Mouse (Mus musculus) lung, embryonic 16.5 days (tissue): Measurements from ENCODE around the gene Slc9b2. TPM values are rescaled to one million over a fixed set of nuclear protein-coding genes. Genes with fewer than 3 reads are reported as not detected.

Experiments
- ATAC-seq: fragments of 200-750 bp; cut with Nextera tagmentation; 2 replicates; pipeline ENCODE4 v1.8.0; 2017; ENCODE audit warnings: low read depth, mild to moderate bottlenecking, moderate library complexity
- H3K27ac ChIP-seq: fragments of 300-500 bp; sonication (generic); 2 replicates; pipeline ENCODE4 v1.5.1; 2014; ENCODE audit warnings: mild to moderate bottlenecking, control low read depth, low read length
- H3K27me3 ChIP-seq: fragments of 300-500 bp; sonication (generic); 2 replicates; pipeline ENCODE4 v1.6.1; 2014; ENCODE audit warnings: low read depth, low read length, mixed read lengths; ENCODE audit not compliant: control insufficient read depth, insufficient read depth
- H3K36me3 ChIP-seq: fragments of 300-500 bp; sonication (generic); 2 replicates; pipeline ENCODE4 v1.6.1; 2014; ENCODE audit warnings: low read length; ENCODE audit not compliant: control insufficient read depth, insufficient read depth
- H3K4me1 ChIP-seq: fragments of 300-500 bp; sonication (generic); replicated peaks from 2 replicates; pipeline ENCODE4 v1.6.1; 2014; ENCODE audit warnings: low read length, mixed read lengths; ENCODE audit not compliant: control insufficient read depth, insufficient read depth
- H3K4me2 ChIP-seq: fragments of 300-500 bp; sonication (generic); 2 replicates; pipeline ENCODE4 v1.6.1; 2014; ENCODE audit warnings: low read depth, low read length, control low read depth
- H3K4me3 ChIP-seq: fragments of 300-500 bp; sonication (generic); 2 replicates; pipeline ENCODE4 v1.5.1; 2014; ENCODE audit warnings: mild to moderate bottlenecking, low read length, control low read depth
- H3K9ac ChIP-seq: fragments of 300-500 bp; sonication (generic); 2 replicates; pipeline ENCODE4 v1.6.1; 2014; ENCODE audit warnings: low read length, control low read depth
- H3K9me3 ChIP-seq: fragments of 300-500 bp; sonication (generic); 2 replicates; pipeline ENCODE4 v1.6.1; 2016; ENCODE audit warnings: low read length; ENCODE audit not compliant: control insufficient read depth
- WGBS: fragments of 180-500 bp; shearing (Covaris S2); extraction: QIAGEN DNeasy Blood & Tissue Kit; methylation state at CpG from one replicate; pipeline ENCODE4 v1.1.7; 2014; 5-methylcytosine and 5-hydroxymethylcytosine counted together
- polyA plus RNA-seq: library from polyadenylated mRNA; unstranded; fragments of >200 nt; fragmentation: Nextera tagmentation; extraction: Ambion mirVana; gene quantifications from 2 replicates; pipeline ENCODE4 v1.2.1, GENCODE M21; 2015

Gene Slc9b2
- polyA plus RNA-seq, 1 experiment from 2014 or later, result 1.8 TPM

GRCm38 (mm10) chr3:135281701-135282100 is 25.8 kb upstream of the Slc9b2 start:
- H3K27me3 ChIP-seq, result no peaks in the 10 kb centered on the region
- no peak overlapping the region for H3K27ac ChIP-seq
- no peaks in the 10 kb centered on the region; the same call in 1 of the 2 replicates for H3K4me1 ChIP-seq
- no peak overlapping the region for H3K4me2 ChIP-seq
- WGBS, result 73% methylated on average over 8 of the region's 8 CpGs
- H3K4me3 ChIP-seq, result no peak overlapping the region
- no peaks in the 10 kb centered on the region for H3K36me3 ChIP-seq
- ATAC-seq, result no peak
- no peaks in the 10 kb centered on the region for H3K9me3 ChIP-seq
- H3K9ac ChIP-seq, result no peak overlapping the region

- Histone ChIP-seq H3K9ac (no peak overlapping the region), H3K4me3 (peak overlapping the region; percentile 22; the same call in 1 of the 2 replicates), H3K27me3 (no peaks in the 10 kb centered on the region), H3K36me3 (no peaks in the 10 kb centered on the region), H3K27ac (peak overlapping the region; percentile 76), H3K4me2 (peak overlapping the region; percentile 26; the same call in 1 of the 2 replicates), H3K9me3 (no peaks in the 10 kb centered on the region), H3K4me1 (no peaks in the 10 kb centered on the region; the same call in 1 of the 2 replicates)
- peak; percentile 55 for ATAC-seq
- 57% methylated on average over 11 of the region's 11 CpGs for WGBS
Observed at GRCm38 (mm10) chr3:135285256-135285655, 22.2 kb upstream of the Slc9b2 start.

DNA sequence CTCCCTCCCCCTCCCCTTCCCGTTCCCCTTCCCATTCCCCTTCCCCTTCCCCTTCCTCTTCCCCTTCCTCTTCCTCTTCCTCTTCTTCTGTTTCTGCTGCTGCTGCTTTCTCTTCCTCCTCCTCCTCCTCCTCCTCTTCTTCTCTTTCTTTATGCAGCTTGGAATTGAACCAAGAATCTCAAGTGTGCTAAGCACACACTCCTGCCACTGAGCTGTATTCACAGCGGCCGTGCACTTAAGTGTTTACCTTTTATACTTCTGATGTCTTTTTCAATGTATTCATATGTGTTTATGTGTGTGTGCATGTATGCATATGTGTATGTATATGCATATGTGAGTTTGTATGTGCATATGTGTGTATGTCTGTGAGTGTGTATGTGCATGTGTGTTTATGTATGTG is 21.7 kb upstream of the Slc9b2 start:
- 45% methylated on average over 3 of the region's 3 CpGs for WGBS
- Histone ChIP-seq H3K4me2 (peak overlapping the region; percentile 26; the same call in 1 of the 2 replicates), H3K9ac (no peak overlapping the region), H3K27ac (peak overlapping the region; percentile 76; the same call in 1 of the 2 replicates), H3K4me3 (peak overlapping the region; percentile 22; the same call in 1 of the 2 replicates), H3K27me3 (no peaks in the 10 kb centered on the region), H3K9me3 (no peaks in the 10 kb centered on the region), H3K36me3 (no peaks in the 10 kb centered on the region), H3K4me1 (no peaks in the 10 kb centered on the region; the same call in 1 of the 2 replicates)
- peak; percentile 56 for ATAC-seq

- H3K4me2 ChIP-seq, result no peak overlapping the region
- H3K27ac ChIP-seq, result 0 out of 2 replicates have a peak overlapping the region, but pooled peaks have one; percentile 22
- H3K4me1 ChIP-seq, result no peaks in the 10 kb centered on the region; the same call in 1 of the 2 replicates
- no peaks in the 10 kb centered on the region for H3K27me3 ChIP-seq
- 67% methylated on average over 8 of the region's 8 CpGs for WGBS
- no peaks in the 10 kb centered on the region for H3K9me3 ChIP-seq
- H3K4me3 ChIP-seq, result no peak overlapping the region
- no peaks in the 10 kb centered on the region for H3K36me3 ChIP-seq
- no peak overlapping the region for H3K9ac ChIP-seq
- ATAC-seq, result 0 out of 2 replicates have a peak, but pooled peaks have one; percentile 19
Observed at GRCm38 (mm10) chr3:135288138-135288750, 19.3 kb upstream of the Slc9b2 start.

- no peak overlapping the region for H3K9ac ChIP-seq
- no peak overlapping the region for H3K27ac ChIP-seq
- H3K36me3 ChIP-seq, result no peaks in the 10 kb centered on the region
- ATAC-seq, result no peak
- WGBS, result 80% methylated on average over 1 of the region's 1 CpGs
- no peaks in the 10 kb centered on the region for H3K27me3 ChIP-seq
- no peaks in the 10 kb centered on the region for H3K9me3 ChIP-seq
- H3K4me3 ChIP-seq, result no peak overlapping the region
- no peaks in the 10 kb centered on the region; the same call in 1 of the 2 replicates for H3K4me1 ChIP-seq
- no peak overlapping the region for H3K4me2 ChIP-seq
Observed at GRCm38 (mm10) chr3:135289148-135289547, 18.4 kb upstream of the Slc9b2 start.

DNA sequence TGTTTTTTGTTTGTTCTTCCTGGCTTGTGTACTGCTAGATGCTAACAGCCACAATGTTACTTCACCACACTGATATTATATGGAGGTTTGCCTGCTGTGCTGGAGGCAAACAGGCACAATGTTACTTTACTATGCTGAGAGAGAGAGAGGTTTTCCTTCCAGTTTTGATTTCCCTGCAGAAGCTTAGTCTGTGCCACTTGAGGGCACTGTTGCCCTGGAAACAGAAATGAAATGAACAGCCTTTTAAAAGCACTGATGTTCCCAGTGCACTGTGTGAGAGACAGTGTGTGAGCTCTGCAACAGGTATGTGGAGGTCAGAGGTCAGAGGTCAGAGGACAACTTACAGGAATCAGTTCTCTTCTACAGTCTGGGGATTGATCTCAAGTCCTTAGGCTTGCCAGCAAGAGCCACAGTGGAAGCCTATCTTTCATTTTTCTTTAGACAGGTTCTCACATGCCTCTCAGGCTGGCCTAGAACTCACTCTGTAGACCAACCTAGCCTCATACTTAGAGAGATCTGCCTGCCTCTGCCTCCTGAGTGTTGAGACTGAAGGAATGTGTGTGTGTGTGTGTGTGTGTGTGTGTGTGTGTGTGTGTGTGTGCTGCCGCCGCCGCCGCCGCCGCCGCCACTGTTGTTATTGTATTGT is 17.1 kb upstream of the Slc9b2 start:
- H3K4me1 ChIP-seq, result no peaks in the 10 kb centered on the region; the same call in 1 of the 2 replicates
- H3K9me3 ChIP-seq, result no peaks in the 10 kb centered on the region
- no peak overlapping the region for H3K27ac ChIP-seq
- H3K4me2 ChIP-seq, result no peak overlapping the region
- no peaks in the 10 kb centered on the region for H3K27me3 ChIP-seq
- no peak overlapping the region for H3K9ac ChIP-seq
- no peak overlapping the region for H3K4me3 ChIP-seq
- peak; percentile 49 for ATAC-seq
- H3K36me3 ChIP-seq, result no peaks in the 10 kb centered on the region
- 98% methylated on average over 7 of the region's 7 CpGs for WGBS

GRCm38 (mm10) chr3:135293703-135294102 is 13.8 kb upstream of the Slc9b2 start:
- Histone ChIP-seq H3K27me3 (no peaks in the 10 kb centered on the region), H3K4me2 (no peak overlapping the region), H3K4me3 (no peak overlapping the region), H3K9me3 (no peaks in the 10 kb centered on the region), H3K4me1 (no peaks in the 10 kb centered on the region), H3K27ac (no peak overlapping the region), H3K9ac (no peak overlapping the region), H3K36me3 (no peaks in the 10 kb centered on the region)
- no peak for ATAC-seq
- WGBS, result 40% methylated on average over 7 of the region's 7 CpGs

GRCm38 (mm10) chr3:135295559-135295958 is 11.9 kb upstream of the Slc9b2 start:
- H3K27ac ChIP-seq, result no peak overlapping the region
- H3K4me2 ChIP-seq, result no peak overlapping the region
- no peaks in the 10 kb centered on the region for H3K36me3 ChIP-seq
- 77% methylated on average over 1 of the region's 1 CpGs for WGBS
- H3K4me3 ChIP-seq, result no peak overlapping the region
- H3K9ac ChIP-seq, result no peak overlapping the region
- H3K27me3 ChIP-seq, result no peaks in the 10 kb centered on the region
- H3K9me3 ChIP-seq, result no peaks in the 10 kb centered on the region
- ATAC-seq, result no peak
- H3K4me1 ChIP-seq, result no peaks in the 10 kb centered on the region

- Histone ChIP-seq H3K4me1 (no peaks in the 10 kb centered on the region), H3K4me2 (no peak overlapping the region), H3K9me3 (no peaks in the 10 kb centered on the region), H3K27ac (no peak overlapping the region), H3K36me3 (no peaks in the 10 kb centered on the region), H3K27me3 (no peaks in the 10 kb centered on the region), H3K4me3 (no peak overlapping the region), H3K9ac (no peak overlapping the region)
- WGBS, result 70% methylated on average over 3 of the region's 3 CpGs
- ATAC-seq, result no peak
Observed at GRCm38 (mm10) chr3:135298560-135298959, 8.9 kb upstream of the Slc9b2 start.
